Mouse (Mus musculus): Measurements from ENCODE around the gene Gm16368. TPM values are rescaled to one million over a fixed set of nuclear protein-coding genes. Genes with fewer than 3 reads are reported as not detected.
"Not testable (repeated sequence)": the region's sequence is repeated elsewhere in the genome, so short reads cannot be mapped to it uniquely, and the experiment has no call there.

Gene Gm16368
- total RNA-seq (2021), result not detected
- long read RNA-seq, experiment 1, result 0 reads
- long read RNA-seq, experiment 2, result 0 reads

DNA sequence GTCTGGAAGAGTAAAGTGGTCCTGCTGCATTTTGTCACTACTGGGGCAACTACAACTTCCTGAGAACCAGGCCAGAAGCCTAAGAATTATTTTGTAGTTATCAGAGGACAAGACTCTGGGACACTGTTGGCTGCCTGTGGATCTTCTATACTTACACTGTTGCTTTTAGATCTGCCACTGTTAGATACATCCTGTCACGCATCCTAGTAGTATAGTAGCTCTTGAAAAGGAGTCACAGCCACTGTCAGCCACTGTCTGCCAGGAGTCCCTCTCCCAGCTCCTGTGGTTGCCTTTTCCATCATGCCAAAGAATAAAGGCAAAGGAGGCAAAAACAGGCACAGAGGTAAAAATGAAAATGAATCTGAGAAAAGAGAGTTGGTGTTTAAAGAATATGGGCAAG is at the start of gene Gm16368:
TSS of gene Gm16368 (plus strand) at position 301 of the 400 bp plus-strand sequence.
- DNase-seq; intact Hi-C loops (cut with DNase I; ENCODE audit: low total_unique reads): not testable (repeated sequence)

- DNase-seq; intact Hi-C loops (cut with DNase I; ENCODE audit: low total_unique reads): not testable (repeated sequence)
Measured at GRCm38 (mm10) chr12:88039062-88039461, 44.4 kb upstream of the Gm16368 start.

GRCm38 (mm10) chr12:88039703-88040102 is 43.8 kb upstream of the Gm16368 start:
- intact Hi-C loops (cut with DNase I; ENCODE audit: low total_unique reads), result loop anchor here (5.0 kb wide), 1 partner anchor 298 kb away; no protein-coding TSS in a partner anchor
- DNase-seq, result not testable (repeated sequence)

DNA sequence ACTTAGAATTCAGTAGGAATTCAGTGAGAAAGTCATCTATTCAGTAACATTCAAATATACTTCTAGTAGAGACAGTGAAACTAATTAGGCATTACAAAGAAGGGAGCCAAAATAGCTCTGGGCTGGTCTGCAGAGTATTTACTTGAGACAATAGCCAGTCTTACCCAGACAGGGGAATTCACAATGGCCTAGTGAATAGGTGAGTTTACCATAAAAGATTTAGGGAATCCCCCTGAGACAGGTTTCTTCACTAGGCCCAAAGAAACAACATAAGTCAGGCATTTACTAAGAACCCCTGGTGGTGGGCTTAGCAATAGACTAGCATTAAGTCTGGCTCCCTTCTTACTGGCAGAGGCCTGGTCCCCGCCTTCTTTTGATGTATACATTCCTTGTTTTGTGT is 38.3 kb upstream of the Gm16368 start:
- intact Hi-C loops (cut with DNase I; ENCODE audit: low total_unique reads); DNase-seq: not testable (repeated sequence)

Other genes with a start within 250 kb of the Gm16368 start
- gene Gm2001, start 241.4 kb upstream of the Gm16368 start, total RNA-seq (2021), result not detected
- gene Gm2016, start 209.6 kb upstream of the Gm16368 start, total RNA-seq (2021), result not detected
- not detected for gene Gm2022, start 188.3 kb upstream of the Gm16368 start, total RNA-seq (2021)
- gene Gm2035, start 163.8 kb upstream of the Gm16368 start, total RNA-seq (2021), result not detected
- gene Gm2042, start 129.6 kb upstream of the Gm16368 start, total RNA-seq (2021), result not detected
- gene Gm2075, start 71.8 kb upstream of the Gm16368 start, total RNA-seq (2021), result not detected
- gene Gm6803, start 64.9 kb upstream of the Gm16368 start, total RNA-seq (2021), result not detected
- not detected for gene Gm2056, start 56.7 kb upstream of the Gm16368 start, total RNA-seq (2021)
- gene Gm10436, start 98.4 kb downstream of the Gm16368 start, total RNA-seq (2021), result not detected
- not detected for gene Gm8332, start 166.4 kb downstream of the Gm16368 start, total RNA-seq (2021)
- gene Gm5662, start 190.8 kb downstream of the Gm16368 start, total RNA-seq (2021), result not detected
- gene Gm5039, start 240.3 kb downstream of the Gm16368 start, total RNA-seq (2021), result not detected

Data from gastrocnemius, postnatal 14 days (tissue).